Mouse (Mus musculus): ENCODE measurements around the gene Tbrg4. TPM values are rescaled to one million over a fixed set of nuclear protein-coding genes. Genes with fewer than 3 reads are reported as not detected.
A peak's percentile ranks its signal among the peaks of the same experiment; 100 is the strongest.

Gene Tbrg4
- polyA plus RNA-seq, 1 experiment from 2014 or later = 46.6 TPM

DNA sequence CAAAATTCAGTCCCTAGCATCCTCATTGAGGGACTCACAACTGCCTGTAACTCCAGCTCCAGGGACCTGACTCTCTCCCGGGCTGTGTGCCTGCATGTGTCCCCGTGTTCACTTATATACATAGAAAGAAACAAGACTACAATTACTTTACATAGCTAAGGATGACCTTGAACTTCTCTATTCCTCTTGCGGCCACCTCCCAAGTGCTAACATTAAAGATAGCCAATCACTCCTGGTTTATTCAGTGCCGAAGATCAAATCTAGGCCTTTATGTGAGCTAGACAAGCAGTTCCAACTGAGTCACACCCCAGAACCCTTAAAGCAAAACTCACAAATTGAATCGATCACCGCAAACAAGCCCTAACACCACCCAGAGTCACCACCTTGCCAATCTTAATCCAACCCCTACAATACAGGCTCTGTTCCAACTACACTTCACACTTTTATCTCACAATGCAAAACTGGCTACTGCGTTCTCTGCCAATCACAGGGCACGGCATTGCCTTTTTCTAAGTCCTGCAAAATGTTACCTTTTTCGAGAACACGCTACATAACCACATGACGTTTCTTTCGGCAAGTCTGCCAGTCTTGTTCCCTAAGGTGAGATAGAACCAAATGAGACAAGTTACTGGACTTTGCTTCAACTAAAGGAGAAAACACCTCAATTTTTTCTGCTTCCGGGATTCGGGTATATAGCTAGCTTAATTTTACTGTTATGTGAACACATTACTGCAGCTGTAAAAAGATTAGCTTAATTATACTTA is 1.1 kb downstream of the Tbrg4 start:
- Histone ChIP-seq H3K9ac (peak overlapping the region; percentile 69), H3K27ac (ENCODE audit: low read depth) (no peak overlapping the region), H3K4me1 (ENCODE audit: insufficient read depth) (peaks cover 12% of the 10 kb centered on the region; the same call in 1 of the 2 replicates), H3K9me3 (ENCODE audit: low read depth, low read length) (no peaks in the 10 kb centered on the region), H3K36me3 (ENCODE audit: insufficient read depth) (peaks cover 47% of the 10 kb centered on the region), H3K27me3 (ENCODE audit: insufficient read depth, low read length) (no peaks in the 10 kb centered on the region), H3K4me3 (ENCODE audit: low read depth, low read length) (peak overlapping the region; percentile 76), H3K4me2 (peak overlapping the region; percentile 79)
- TF ChIP-seq CTCF (IDR thresholded peaks at IDR 0.05; ENCODE audit: low read depth) = no peak
- ATAC-seq (ENCODE audit: insufficient read depth) (no peak), DNase-seq (no peak)
- WGBS = 65% methylated on average over 14 of the region's 14 CpGs

DNA sequence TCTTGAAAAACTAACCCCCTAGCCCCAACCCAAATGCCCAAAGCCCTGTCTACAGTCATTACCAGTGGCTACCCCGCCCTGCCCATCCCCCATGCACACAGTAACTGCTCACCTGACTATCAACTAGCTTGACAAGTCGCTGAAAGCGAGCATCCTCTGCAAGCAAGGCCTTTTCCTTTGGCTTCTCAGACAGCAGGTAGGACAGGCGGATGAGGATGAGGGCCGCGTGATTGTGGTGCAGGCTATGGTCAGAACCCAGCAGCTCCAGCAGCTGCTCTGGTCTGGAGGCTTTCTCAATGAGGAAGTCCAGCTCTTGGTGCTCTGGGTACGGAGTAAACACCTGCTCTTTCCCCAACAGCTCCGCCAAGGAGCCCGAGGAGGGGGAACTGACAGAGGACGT is 2.2 kb downstream of the Tbrg4 start:
- Histone ChIP-seq H3K4me3 (ENCODE audit: low read depth, low read length) (no peak overlapping the region), H3K36me3 (ENCODE audit: insufficient read depth) (peaks cover 58% of the 10 kb centered on the region), H3K9ac (no peak overlapping the region), H3K27me3 (ENCODE audit: insufficient read depth, low read length) (no peaks in the 10 kb centered on the region), H3K27ac (ENCODE audit: low read depth) (no peak overlapping the region), H3K4me2 (peak overlapping the region; percentile 79), H3K9me3 (ENCODE audit: low read depth, low read length) (no peaks in the 10 kb centered on the region), H3K4me1 (ENCODE audit: insufficient read depth) (peaks cover 12% of the 10 kb centered on the region; the same call in 1 of the 2 replicates)
- no peak for ATAC-seq (ENCODE audit: insufficient read depth)
- DNase-seq = no peak
- no peak for TF ChIP-seq CTCF (IDR thresholded peaks at IDR 0.05; ENCODE audit: low read depth)
- 86% methylated on average over 10 of the region's 10 CpGs for WGBS

DNA sequence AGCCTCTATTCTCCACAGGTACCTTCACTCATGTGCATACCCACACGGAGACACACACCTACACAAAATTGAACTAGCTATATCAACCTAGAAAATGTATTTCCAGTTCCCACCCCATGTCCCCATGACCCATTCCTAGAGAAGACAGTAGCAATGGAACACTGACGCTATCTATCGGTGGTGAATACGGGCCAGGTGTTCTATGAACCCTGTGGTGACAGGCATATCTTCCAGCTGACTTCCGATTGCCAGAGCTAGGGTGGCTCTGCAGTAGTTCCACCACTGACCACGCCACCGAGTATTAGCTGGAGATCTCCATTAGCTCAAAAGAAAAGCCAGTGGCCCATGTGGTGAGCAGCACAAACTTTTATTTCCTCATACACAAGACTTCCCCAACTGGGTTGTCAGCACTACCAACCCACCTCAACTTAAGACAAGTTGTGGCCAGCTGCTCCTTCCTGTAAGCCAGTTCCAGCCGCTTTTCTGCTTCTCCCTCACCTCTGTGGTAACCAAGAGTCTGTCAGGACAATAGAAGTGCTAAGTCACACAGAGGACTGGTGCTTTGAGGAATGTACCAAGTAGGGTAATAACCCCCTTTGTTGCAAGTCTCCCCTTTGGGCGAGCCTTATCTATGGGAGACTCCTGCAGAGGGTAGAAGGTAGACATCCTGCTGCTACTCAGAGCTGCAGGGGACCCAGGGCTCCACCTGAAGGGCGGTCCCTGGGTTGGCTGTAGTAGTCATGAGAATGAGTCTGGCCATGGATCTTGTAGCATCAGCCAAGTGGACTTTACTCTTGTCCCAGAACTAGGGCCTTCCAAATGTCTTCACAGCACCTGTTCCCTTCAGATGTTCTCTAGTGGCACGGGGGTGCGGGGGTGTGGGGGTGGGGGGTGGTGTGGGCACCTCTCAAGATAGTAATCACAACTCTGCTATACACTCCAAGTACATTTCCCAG is 10.3 kb downstream of the Tbrg4 start:
- Histone ChIP-seq H3K27me3 (ENCODE audit: insufficient read depth, low read length) (no peaks in the 10 kb centered on the region), H3K4me2 (no peak overlapping the region), H3K9ac (no peak overlapping the region), H3K9me3 (ENCODE audit: low read depth, low read length) (no peaks in the 10 kb centered on the region), H3K27ac (ENCODE audit: low read depth) (no peak overlapping the region), H3K36me3 (ENCODE audit: insufficient read depth) (peaks cover 88% of the 10 kb centered on the region), H3K4me3 (ENCODE audit: low read depth, low read length) (no peak overlapping the region), H3K4me1 (ENCODE audit: insufficient read depth) (no peaks in the 10 kb centered on the region)
- WGBS = 88% methylated on average over 12 of the region's 12 CpGs
- DNase-seq = no peak
- no peak for ATAC-seq (ENCODE audit: insufficient read depth)
- no peak for TF ChIP-seq CTCF (IDR thresholded peaks at IDR 0.05; ENCODE audit: low read depth)

DNA sequence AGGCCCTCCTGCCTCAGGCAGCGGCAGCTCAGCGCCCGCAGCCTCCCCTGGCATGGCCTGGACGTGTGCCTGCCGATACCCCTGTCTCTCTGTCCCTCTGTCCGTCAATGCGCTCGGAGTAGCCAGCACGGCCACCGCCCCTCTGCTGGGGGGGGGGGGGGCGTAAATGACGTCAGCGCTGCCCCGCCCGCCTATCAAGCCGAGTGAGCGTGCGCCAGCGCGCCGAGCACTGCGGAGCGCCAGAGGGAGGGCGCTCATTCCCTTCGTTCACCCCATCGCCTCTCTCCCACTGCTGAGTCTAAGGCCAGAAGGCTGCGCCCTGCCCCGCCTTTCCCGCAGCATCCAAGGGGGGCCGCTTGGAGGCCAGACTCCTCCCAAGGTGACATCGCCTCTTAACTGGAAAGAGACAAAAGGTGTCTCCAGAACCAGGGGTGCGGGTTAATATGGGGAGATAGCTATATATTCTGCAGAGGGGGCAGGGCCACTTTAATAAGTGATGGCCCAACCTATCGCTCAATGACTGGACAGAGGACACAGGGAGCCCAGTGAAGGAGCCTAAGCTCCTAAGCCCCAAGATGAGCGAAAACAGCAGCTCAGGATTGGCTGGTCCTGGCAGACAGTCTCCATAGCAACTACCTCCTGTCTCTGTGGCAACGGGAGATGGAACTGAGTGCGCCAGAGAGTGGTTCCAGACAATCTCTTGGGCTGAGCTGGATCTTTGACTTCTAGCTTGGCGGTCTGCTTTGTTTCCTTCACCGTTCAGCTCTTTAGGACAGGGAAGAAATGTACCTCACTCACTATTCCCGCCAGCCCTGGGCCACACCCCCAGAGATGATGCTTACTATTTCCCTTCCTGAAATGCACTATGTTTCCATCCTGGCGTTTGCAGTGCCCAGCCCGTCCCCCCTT is 20.1 kb downstream of the Tbrg4 start, which contains the start of gene Nacad:
TSS of gene Nacad (minus strand) at position 563 of the 909 bp plus-strand sequence.
- ATAC-seq (ENCODE audit: insufficient read depth) (peak; percentile 42), DNase-seq (peak; percentile 60)
- peaks cover 5% of the 10 kb centered on the region; the same call in 1 of the 2 replicates for H3K36me3 ChIP-seq (ENCODE audit: insufficient read depth)
- peaks cover 24% of the 10 kb centered on the region for H3K27me3 ChIP-seq (ENCODE audit: insufficient read depth, low read length)
- no peaks in the 10 kb centered on the region for H3K9me3 ChIP-seq (ENCODE audit: low read depth, low read length)
- peak within 1 kb of the TSS; percentile 29 for H3K4me3 ChIP-seq (ENCODE audit: low read depth, low read length)
- no peak within 1 kb of the TSS for H3K27ac ChIP-seq (ENCODE audit: low read depth)
- H3K4me2 ChIP-seq = peak within 1 kb of the TSS; percentile 60
- peak within 1 kb of the TSS; percentile 31; the same call in 1 of the 2 replicates for H3K9ac ChIP-seq
- no peak for TF ChIP-seq CTCF (IDR thresholded peaks at IDR 0.05; ENCODE audit: low read depth)
- 6% methylated on average over 31 of the region's 41 CpGs for WGBS
- peaks cover 7% of the 10 kb centered on the region for H3K4me1 ChIP-seq (ENCODE audit: insufficient read depth)

DNA sequence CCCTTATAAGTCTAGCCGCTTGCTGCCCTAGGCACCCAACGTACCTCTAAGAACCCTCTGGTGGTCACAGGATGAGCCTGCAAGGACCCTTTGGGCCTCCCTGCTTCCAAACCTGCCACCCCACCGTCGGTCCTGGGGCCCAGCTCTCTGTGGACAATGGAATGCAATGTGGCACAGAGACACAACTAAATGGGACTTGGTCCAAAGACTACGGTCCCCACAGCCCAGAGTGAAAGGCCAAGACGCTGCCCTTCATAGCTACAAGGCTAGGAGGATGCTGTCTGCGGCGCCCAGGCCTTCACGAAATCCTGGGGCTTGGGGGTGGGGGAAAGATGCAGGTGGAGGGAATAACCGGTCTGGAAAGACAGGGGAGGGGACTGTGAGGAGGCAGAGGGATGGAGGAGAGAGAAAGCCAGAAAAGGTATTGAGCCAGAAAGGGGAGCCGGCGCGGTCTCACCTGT is 20.8 kb downstream of the Tbrg4 start:
- ATAC-seq (ENCODE audit: insufficient read depth) = no peak
- WGBS = 12% methylated on average over 13 of the region's 13 CpGs
- H3K4me2 ChIP-seq = peak overlapping the region; percentile 60
- H3K9ac ChIP-seq = no peak overlapping the region; the same call in 1 of the 2 replicates
- H3K4me1 ChIP-seq (ENCODE audit: insufficient read depth) = peaks cover 7% of the 10 kb centered on the region
- TF ChIP-seq CTCF (IDR thresholded peaks at IDR 0.05; ENCODE audit: low read depth) = peak; percentile 41
- peaks cover 24% of the 10 kb centered on the region for H3K27me3 ChIP-seq (ENCODE audit: insufficient read depth, low read length)
- no peaks in the 10 kb centered on the region for H3K36me3 ChIP-seq (ENCODE audit: insufficient read depth)
- H3K4me3 ChIP-seq (ENCODE audit: low read depth, low read length) = peak overlapping the region; percentile 29
- no peaks in the 10 kb centered on the region for H3K9me3 ChIP-seq (ENCODE audit: low read depth, low read length)
- DNase-seq = peak; percentile 35
- no peak overlapping the region for H3K27ac ChIP-seq (ENCODE audit: low read depth)

DNA sequence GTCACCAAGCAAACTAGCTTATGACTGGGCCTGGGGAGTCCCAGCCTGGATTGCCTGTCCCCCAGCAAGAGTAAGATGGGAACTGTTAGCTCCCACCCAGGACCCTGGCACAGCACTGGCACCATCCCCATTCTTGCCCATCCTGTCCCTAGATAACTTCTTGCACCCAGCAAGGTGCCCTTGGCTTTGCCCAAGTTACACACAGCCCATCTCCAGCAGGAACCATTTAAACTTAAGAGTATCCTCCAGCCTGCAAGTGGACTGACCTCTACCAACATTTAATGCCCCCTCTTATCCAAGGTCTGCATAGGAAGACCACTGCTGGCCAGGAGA is 21.3 kb downstream of the Tbrg4 start:
- peak overlapping the region; percentile 29; the same call in 1 of the 2 replicates for H3K4me3 ChIP-seq (ENCODE audit: low read depth, low read length)
- H3K9ac ChIP-seq = peak overlapping the region; percentile 6; the same call in 1 of the 2 replicates
- DNase-seq = no peak
- no peak for ATAC-seq (ENCODE audit: insufficient read depth)
- H3K4me2 ChIP-seq = peak overlapping the region; percentile 60
- H3K4me1 ChIP-seq (ENCODE audit: insufficient read depth) = peaks cover 7% of the 10 kb centered on the region
- peaks cover 24% of the 10 kb centered on the region for H3K27me3 ChIP-seq (ENCODE audit: insufficient read depth, low read length)
- no peaks in the 10 kb centered on the region for H3K36me3 ChIP-seq (ENCODE audit: insufficient read depth)
- no peak for TF ChIP-seq CTCF (IDR thresholded peaks at IDR 0.05; ENCODE audit: low read depth)
- no peak overlapping the region for H3K27ac ChIP-seq (ENCODE audit: low read depth)
- no peaks in the 10 kb centered on the region for H3K9me3 ChIP-seq (ENCODE audit: low read depth, low read length)
